In genomic region chr1:186609793-186610233, GRCm38 (mm10) we compare ENCODE assay signal across 8 mouse cellular contexts.
DNase-seq lines count a peak whose midpoint lies in the region; ATAC-seq and TF ChIP-seq lines count a peak whose summit lies in the region.
"Had no signal": no experiment of that assay in that cellular context is flagged by ENCODE, and none has a peak within 500 bp of the region (broad histone marks: within the 10 kb centered on the region; RNA-seq: fewer than 3 reads in every experiment).

No protein-coding gene starts in this region.

- H3K9me3 ChIP-seq in embryonic facial prominence, embryonic 15.5 days (replicated peaks) = no peaks in the 10 kb centered on the region
- H3K9me3 ChIP-seq in heart, embryonic 12.5 days (replicated peaks) = no peaks in the 10 kb centered on the region
- no peaks in the 10 kb centered on the region for H3K9me3 ChIP-seq in midbrain, postnatal 0 days (ENCODE audit: low read length)

- WGBS in embryonic facial prominence, embryonic 15.5 days = 13% methylated on average over 8 of the region's 10 CpGs
- WGBS in heart, embryonic 12.5 days = 14% methylated on average over 8 of the region's 10 CpGs
- WGBS in midbrain, postnatal 0 days = 1% methylated on average over 8 of the region's 10 CpGs

- peak overlapping the region; percentile 83 for H3K27ac ChIP-seq in embryonic facial prominence, embryonic 15.5 days (replicated peaks)
- H3K27ac ChIP-seq in heart, embryonic 12.5 days (ENCODE audit: poor library complexity, severe bottlenecking) = peak overlapping the region; percentile 86
- no peak overlapping the region for H3K27ac ChIP-seq in midbrain, postnatal 0 days (ENCODE audit: low read depth, low read length)
- H3K27ac ChIP-seq: macrophage had no signal

- H3K4me2 ChIP-seq in embryonic facial prominence, embryonic 15.5 days (replicated peaks) = peak overlapping the region; percentile 25
- H3K4me2 ChIP-seq in heart, embryonic 12.5 days = peak overlapping the region; percentile 61
- peak overlapping the region; percentile 21 for H3K4me2 ChIP-seq in midbrain, postnatal 0 days (ENCODE audit: low read depth, low read length, poor library complexity, severe bottlenecking)

- H3K4me3 ChIP-seq in embryonic facial prominence, embryonic 15.5 days (replicated peaks) = no peak overlapping the region
- H3K4me3 ChIP-seq in heart, embryonic 12.5 days = peak overlapping the region; percentile 7; the same call in 1 of the 2 replicates
- H3K4me3 ChIP-seq in midbrain, postnatal 0 days (ENCODE audit: low read depth, low read length) = no peak overlapping the region

- H3K27me3 ChIP-seq in embryonic facial prominence, embryonic 15.5 days = no peaks in the 10 kb centered on the region
- no peaks in the 10 kb centered on the region for H3K27me3 ChIP-seq in heart, embryonic 12.5 days (replicated peaks)
- H3K27me3 ChIP-seq in midbrain, postnatal 0 days (ENCODE audit: insufficient read depth, low read length) = no peaks in the 10 kb centered on the region

- no peaks in the 10 kb centered on the region for H3K36me3 ChIP-seq in embryonic facial prominence, embryonic 15.5 days
- no peaks in the 10 kb centered on the region for H3K36me3 ChIP-seq in heart, embryonic 12.5 days
- no peaks in the 10 kb centered on the region for H3K36me3 ChIP-seq in midbrain, postnatal 0 days (ENCODE audit: insufficient read depth, low read length)

- no peak overlapping the region for H3K9ac ChIP-seq in embryonic facial prominence, embryonic 15.5 days
- H3K9ac ChIP-seq in heart, embryonic 12.5 days = peak overlapping the region; percentile 47; the same call in 1 of the 2 replicates
- H3K9ac ChIP-seq in midbrain, postnatal 0 days (replicated peaks; ENCODE audit: low read length, poor library complexity, severe bottlenecking) = no peak overlapping the region

- TF ChIP-seq CTCF in midbrain, postnatal 0 days (IDR thresholded peaks at IDR 0.05) = no peak

- ATAC-seq in embryonic facial prominence, embryonic 15.5 days (ENCODE audit: insufficient number of reproducible peaks, low FRiP score, low TSS enrichment, low read depth) = peak; percentile 91
- ATAC-seq in heart, embryonic 12.5 days (ENCODE audit: insufficient number of reproducible peaks, low FRiP score) = peak; percentile 83
- peak; percentile 62; the same call in 1 of the 2 replicates for ATAC-seq in midbrain, postnatal 0 days (ENCODE audit: low FRiP score)
- no peak for ATAC-seq in inflammation-experienced regulatory T-cells, adult 6 months

- peak; percentile 53 for DNase-seq in urinary bladder, postnatal 14 days (ENCODE audit: low spot score)
- no peak for DNase-seq in urinary bladder, postnatal 10 days (ENCODE audit: low spot score)
- DNase-seq in kidney, postnatal 10 days = peak; percentile 27
- peak; percentile 76 for DNase-seq in midbrain, postnatal 0 days (ENCODE audit: low spot score)

- H3K4me1 ChIP-seq in embryonic facial prominence, embryonic 15.5 days = peaks cover 12% of the 10 kb centered on the region
- peaks cover 33% of the 10 kb centered on the region for H3K4me1 ChIP-seq in heart, embryonic 12.5 days (replicated peaks)
- H3K4me1 ChIP-seq in midbrain, postnatal 0 days (ENCODE audit: insufficient read depth, low read length) = no peaks in the 10 kb centered on the region
